Mouse (Mus musculus): ENCODE results near the gene Naa16. TPM values are rescaled to one million over a fixed set of nuclear protein-coding genes. Genes with fewer than 3 reads are reported as not detected.
A peak's percentile ranks its signal among the peaks of the same experiment; 100 is the strongest.

Naa16 gene
- polyA plus RNA-seq, 1 experiment from 2014 or later = 18.7 TPM

DNA sequence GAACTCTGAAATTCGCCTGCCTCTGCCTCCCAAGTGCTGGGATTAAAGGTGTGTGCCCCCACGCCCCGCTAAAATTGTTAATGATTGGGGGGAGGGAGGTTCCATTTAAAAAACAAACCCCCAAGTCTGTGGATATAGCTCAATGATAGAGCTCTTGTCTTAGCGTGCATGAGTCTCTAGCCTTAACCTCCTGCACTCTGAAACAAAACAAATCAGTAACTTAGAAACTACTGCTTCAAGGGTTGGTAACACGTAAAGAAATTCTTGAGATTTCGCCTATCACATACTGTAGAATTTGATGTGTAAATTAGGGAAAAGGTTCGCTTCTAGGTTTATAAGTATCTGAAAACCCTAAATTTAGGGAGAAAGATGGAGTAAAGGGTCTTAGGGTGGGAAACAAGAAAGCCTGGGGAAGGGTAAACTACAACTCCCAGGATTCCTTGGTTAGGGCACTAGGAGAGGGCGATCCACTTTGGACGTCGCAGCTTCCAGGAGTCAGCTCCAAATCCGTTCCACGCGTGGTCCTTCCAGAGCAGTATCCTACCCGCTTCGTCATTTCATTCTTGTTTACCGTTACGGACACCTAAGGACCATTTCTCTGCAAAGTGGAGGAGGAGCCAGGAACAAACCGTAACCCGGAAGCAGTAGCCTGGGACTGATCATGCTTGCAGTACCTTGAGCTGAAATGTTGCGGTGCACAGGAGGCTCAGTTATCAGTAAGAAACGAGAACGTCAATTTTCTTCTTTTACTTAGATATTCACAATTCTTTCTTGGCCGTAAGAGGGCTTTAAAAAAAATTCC, 6.9 kb upstream of the Naa16 start, which contains the start of gene Mtrf1:
Gene Mtrf1 (plus strand): TSS at position 452 of the 802 bp plus-strand sequence.
- CTCF ChIA-PET = interaction anchor here (0.8 to 1.6 kb wide), 2 partner anchors 10 to 17 kb away, joined by 3 to 8 read pairs; no protein-coding TSS in a partner anchor
- in situ Hi-C loops (cut with MboI; ENCODE audit: low pct_unique_long_range_greater_than_20kb) = loop anchor here (5.0 to 10.0 kb wide), 3 partner anchors 65 to 337 kb away; partner anchors contain the start of gene Sugt1
- TF ChIP-seq CTCF (IDR thresholded peaks at IDR 0.05) = no peak

DNA sequence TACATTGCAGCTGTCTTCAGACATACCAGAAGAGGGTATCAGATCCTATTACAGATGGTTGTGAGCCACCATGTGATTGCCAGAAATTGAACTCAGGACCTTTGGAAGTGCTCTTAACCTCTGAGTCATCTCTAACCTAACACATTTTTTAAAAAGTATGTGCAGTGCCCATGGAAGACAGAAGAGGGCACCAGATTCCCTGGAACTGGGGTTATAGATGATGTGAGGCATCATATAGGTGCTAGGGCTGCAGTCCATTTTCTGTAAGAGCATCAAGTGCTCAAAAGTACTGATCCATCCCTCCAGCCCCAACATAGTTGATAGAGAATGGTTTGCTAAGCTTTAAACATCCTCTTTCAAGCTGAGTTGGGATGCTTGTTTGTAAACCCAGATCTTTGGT, 4.0 kb upstream of the Naa16 start:
- DNase-seq (ENCODE audit: low read depth, low spot score) (no peak), ATAC-seq (no peak)
- in situ Hi-C loops (cut with MboI; ENCODE audit: low pct_unique_long_range_greater_than_20kb) = loop anchor here (10.0 kb wide), 2 partner anchors 190 to 340 kb away; partner anchors contain the start of gene Sugt1
- POLR2A ChIA-PET = no interaction called here
- CTCF ChIA-PET = interaction anchor here (1.2 to 1.3 kb wide), 2 partner anchors 14 to 52 kb away, joined by 3 read pairs; no protein-coding TSS in a partner anchor
- TF ChIP-seq CTCF (IDR thresholded peaks at IDR 0.05) = peak; percentile 76
- H3K27me3 ChIP-seq = no peaks in the 10 kb centered on the region

More for the DNA sequence above, 6.9 kb upstream of the Naa16 start, which contains the start of gene Mtrf1:
- POLR2A ChIA-PET = interaction anchor here (0.7 kb wide), 1 partner anchor 909 kb away, joined by 3 read pairs; no protein-coding TSS in a partner anchor
- no peaks in the 10 kb centered on the region for H3K27me3 ChIP-seq
- ATAC-seq = peak; percentile 75
- no peak for DNase-seq (ENCODE audit: low read depth, low spot score)

DNA sequence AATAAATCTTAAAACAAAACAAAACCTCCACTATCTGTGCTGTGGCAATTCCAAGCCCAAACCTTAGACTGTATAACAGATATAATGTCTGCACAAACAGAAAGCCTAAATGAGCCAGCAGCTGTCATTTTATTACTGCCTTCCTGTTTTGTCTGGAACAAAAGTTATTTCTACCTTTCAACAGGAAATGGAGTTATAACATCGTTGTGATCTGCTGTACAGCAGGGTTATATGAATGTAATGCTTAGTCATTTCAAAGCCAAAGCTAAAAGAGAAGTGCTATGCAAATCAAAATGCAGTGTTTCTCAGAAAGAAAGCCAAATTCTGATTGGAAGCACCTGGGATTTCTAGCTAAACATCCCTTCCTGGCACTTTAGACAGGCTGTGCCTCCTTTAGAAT, 2.7 kb upstream of the Naa16 start:
- POLR2A ChIA-PET = no interaction called here
- H3K27me3 ChIP-seq = no peaks in the 10 kb centered on the region
- TF ChIP-seq CTCF (IDR thresholded peaks at IDR 0.05) = no peak
- in situ Hi-C loops (cut with MboI; ENCODE audit: low pct_unique_long_range_greater_than_20kb) = loop anchor here (10.0 kb wide), 2 partner anchors 192 to 342 kb away; partner anchors contain the start of gene Sugt1
- CTCF ChIA-PET = interaction anchor here (1.0 kb wide), 1 partner anchor 267 kb away, joined by 3 read pairs; no protein-coding TSS in a partner anchor
- ATAC-seq (no peak), DNase-seq (ENCODE audit: low read depth, low spot score) (no peak)

DNA sequence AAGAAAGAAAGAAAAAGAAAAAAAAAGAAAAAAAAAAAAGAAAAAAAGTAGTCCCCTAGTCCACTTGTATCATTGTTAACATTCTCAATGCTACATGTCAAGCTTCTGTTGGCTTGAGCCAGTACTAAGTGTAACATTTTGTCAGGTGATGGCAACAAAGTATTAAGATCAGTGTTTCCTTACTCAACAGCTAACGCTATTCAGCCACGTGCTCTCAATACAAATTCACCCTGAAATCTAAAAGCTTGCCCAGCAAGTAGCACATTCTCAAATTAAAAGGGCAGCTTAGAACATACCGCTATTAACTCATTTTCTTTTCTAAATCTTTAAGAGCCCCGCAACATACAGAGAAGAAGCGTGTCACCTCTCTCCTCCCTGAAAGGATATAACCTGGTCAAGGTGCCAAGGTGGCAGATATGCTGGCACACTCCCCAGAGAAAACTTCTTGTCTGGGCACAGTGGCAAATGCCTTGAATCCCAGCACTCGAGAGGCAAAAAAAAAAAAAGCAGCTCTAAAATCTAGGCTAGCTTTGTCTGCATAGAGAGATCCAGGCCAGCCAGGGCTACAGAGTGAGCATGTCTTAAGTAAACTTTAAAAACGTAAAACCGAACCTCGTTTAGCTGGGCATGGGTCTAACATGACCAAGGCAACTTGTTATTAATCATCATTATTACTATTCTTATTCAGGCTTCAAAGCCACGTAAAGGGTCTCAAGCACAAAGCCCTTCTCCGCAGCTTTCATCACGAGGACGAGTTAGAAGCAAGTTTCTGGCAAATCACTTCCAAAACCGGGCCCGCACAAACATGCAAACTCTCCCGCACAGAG, 927 bp downstream of the Naa16 start:
- TF ChIP-seq CTCF (IDR thresholded peaks at IDR 0.05) = no peak
- ATAC-seq (peak; percentile 2), DNase-seq (ENCODE audit: low read depth, low spot score) (no peak)
- no peaks in the 10 kb centered on the region for H3K27me3 ChIP-seq
- CTCF ChIA-PET = interaction anchor here (1.0 to 1.3 kb wide), 4 partner anchors 9 to 198 kb away, joined by 3 to 4 read pairs (median 3); partner anchors contain the start of gene Sugt1
- in situ Hi-C loops (cut with MboI; ENCODE audit: low pct_unique_long_range_greater_than_20kb) = loop anchor here (10.0 kb wide), 2 partner anchors 195 to 345 kb away; partner anchors contain the start of gene Sugt1
- POLR2A ChIA-PET = interaction anchor here (0.6 to 1.4 kb wide), 6 partner anchors 8 to 1604 kb away, joined by 3 to 5 read pairs (median 4); no protein-coding TSS in a partner anchor

DNA sequence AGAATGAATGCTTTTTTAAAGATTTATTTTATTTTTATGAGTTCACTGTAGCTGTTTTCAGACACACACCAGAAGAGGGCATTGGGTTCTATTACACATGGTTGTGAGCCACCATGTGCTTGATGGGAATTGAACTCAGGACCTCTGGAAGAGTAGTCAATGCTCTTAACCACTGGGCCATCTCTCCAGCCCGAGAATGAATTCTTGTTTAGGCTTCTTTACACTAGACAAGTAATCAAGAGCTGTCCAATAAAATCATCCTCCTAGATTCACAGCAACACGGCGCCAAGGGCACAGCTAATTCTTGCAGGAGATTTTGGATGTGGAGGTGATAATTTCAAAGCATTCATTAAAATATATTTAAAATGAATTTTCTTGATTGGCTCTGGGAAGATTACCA, 2.3 kb downstream of the Naa16 start:
- POLR2A ChIA-PET = interaction anchor here (0.9 kb wide), 1 partner anchor 15 kb away, joined by 4 read pairs; no protein-coding TSS in a partner anchor
- DNase-seq (ENCODE audit: low read depth, low spot score) = no peak
- ATAC-seq = no peak
- H3K27me3 ChIP-seq = no peaks in the 10 kb centered on the region
- CTCF ChIA-PET = no interaction called here
- no peak for TF ChIP-seq CTCF (IDR thresholded peaks at IDR 0.05)
- in situ Hi-C loops (cut with MboI; ENCODE audit: low pct_unique_long_range_greater_than_20kb) = no loop called here

DNA sequence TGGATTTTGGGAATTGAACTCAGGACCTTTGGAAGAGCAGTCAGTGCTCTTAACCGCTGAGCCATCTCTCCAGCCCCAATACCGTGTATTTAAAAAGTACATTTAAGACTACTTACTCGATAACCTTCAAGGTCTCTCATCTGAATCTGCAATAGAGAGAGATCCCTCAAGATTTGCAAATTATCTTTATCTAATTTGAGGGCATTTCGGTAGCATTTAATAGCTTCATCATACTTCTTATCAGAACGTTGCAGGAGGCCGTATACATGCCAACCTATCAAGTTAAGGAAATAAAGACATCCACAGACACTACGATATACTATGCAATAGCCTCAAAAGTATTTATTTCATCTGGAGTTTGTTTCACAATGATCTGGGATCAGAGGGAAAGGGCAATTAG, 7.5 kb downstream of the Naa16 start:
- POLR2A ChIA-PET = no interaction called here
- in situ Hi-C loops (cut with MboI; ENCODE audit: low pct_unique_long_range_greater_than_20kb) = no loop called here
- no peak for ATAC-seq
- no peak for TF ChIP-seq CTCF (IDR thresholded peaks at IDR 0.05)
- no peak for DNase-seq (ENCODE audit: low read depth, low spot score)
- H3K27me3 ChIP-seq = no peaks in the 10 kb centered on the region
- CTCF ChIA-PET = no interaction called here

DNA sequence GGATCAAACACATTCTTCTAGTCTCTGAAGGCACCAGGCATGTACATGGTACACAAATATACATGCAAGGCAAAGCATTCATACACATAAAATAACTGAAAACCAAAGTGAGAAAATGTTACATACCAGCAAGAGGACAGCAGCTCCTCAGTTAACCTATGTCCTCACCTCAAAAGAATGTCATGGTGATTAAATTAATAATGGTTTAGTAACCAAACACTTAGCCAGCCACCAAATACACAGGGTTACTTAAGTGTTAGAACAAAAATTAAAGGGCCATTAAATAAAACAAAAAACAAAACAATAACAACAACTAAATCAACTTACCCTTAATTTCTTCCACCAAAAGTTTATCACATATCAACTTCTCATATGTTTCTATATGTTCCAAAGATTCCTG, 13.5 kb downstream of the Naa16 start:
- ATAC-seq (no peak), DNase-seq (ENCODE audit: low read depth, low spot score) (no peak)
- no peaks in the 10 kb centered on the region for H3K27me3 ChIP-seq
- ChIA-PET CTCF (no interaction called here), POLR2A (no interaction called here)
- in situ Hi-C loops (cut with MboI; ENCODE audit: low pct_unique_long_range_greater_than_20kb) = no loop called here
- no peak for TF ChIP-seq CTCF (IDR thresholded peaks at IDR 0.05)

DNA sequence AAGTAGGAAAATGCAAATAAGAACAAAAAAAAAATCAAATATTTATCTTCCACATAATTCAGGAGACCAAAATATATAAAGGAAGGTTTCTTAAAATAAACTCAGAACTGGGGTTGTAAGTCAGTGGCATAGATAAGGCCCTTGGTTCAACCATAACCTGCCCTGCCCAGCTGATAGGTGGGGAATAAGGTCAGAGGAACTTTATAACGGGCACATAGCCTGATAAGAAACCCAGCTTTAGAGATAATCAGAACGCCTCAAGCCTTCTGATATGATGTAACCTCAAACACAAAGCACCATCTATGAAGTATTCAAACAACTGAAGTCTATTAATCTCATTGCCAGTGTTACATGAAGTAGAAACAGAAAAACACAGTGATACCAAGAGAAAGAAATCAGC, 32.5 kb downstream of the Naa16 start:
- CTCF ChIA-PET = no interaction called here
- in situ Hi-C loops (cut with MboI; ENCODE audit: low pct_unique_long_range_greater_than_20kb) = no loop called here
- no peak for ATAC-seq
- TF ChIP-seq CTCF (IDR thresholded peaks at IDR 0.05) = no peak
- no peak for DNase-seq (ENCODE audit: low read depth, low spot score)
- POLR2A ChIA-PET = no interaction called here
- H3K27me3 ChIP-seq = no peaks in the 10 kb centered on the region

DNA sequence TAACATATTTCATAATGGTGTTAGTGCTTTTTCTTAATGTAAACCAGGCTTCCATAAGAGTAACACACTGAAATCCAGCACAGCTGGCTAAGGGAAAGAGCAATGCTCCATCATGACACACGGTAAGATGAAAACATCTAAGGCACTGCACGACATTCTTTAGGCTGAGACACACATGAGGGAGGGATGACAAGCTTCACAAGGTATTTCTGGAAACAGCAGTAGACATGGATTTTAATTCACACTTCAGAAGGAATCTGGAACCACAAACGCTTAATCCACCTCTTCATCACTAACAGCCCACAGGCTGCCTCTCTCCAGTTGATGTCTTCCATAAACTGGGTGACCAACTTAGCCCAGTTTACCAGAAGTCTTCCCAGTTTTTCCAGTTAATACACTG, 44.2 kb downstream of the Naa16 start:
- H3K27me3 ChIP-seq = no peaks in the 10 kb centered on the region
- CTCF ChIA-PET = interaction anchor here (1.2 kb wide), 1 partner anchor 9 kb away, joined by 5 read pairs; no protein-coding TSS in a partner anchor
- no peak for ATAC-seq
- in situ Hi-C loops (cut with MboI; ENCODE audit: low pct_unique_long_range_greater_than_20kb) = no loop called here
- POLR2A ChIA-PET = interaction anchor here (1.6 kb wide), 1 partner anchor 10 kb away, joined by 3 read pairs; no protein-coding TSS in a partner anchor
- TF ChIP-seq CTCF (IDR thresholded peaks at IDR 0.05) = no peak
- DNase-seq (ENCODE audit: low read depth, low spot score) = no peak

DNA sequence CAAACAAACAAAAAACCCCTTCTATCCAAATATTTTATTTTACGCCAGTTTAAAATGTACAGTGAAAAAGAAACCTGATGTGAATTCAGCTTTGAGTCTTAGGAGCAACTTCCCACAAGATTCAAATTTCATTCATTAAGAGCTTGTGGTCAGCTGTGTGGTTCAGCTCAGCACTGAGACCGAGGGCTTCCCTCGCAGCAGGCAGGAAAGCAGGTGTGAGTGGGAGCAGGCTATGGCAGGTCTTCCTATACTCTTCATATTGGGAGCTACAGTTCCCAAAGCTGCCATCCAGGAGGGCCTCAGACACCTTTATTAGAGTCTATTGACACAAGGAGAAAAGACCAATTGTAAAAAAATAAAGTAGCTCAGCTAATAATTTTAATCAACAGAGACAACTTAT, 55.0 kb downstream of the Naa16 start:
- no peak for TF ChIP-seq CTCF (IDR thresholded peaks at IDR 0.05)
- in situ Hi-C loops (cut with MboI; ENCODE audit: low pct_unique_long_range_greater_than_20kb) = no loop called here
- no peaks in the 10 kb centered on the region for H3K27me3 ChIP-seq
- ChIA-PET POLR2A (interaction anchor here (1.2 kb wide), 1 partner anchor 10 kb away, joined by 3 read pairs; no protein-coding TSS in a partner anchor), CTCF (interaction anchor here (1.5 kb wide), 1 partner anchor 15 kb away, joined by 3 read pairs; no protein-coding TSS in a partner anchor)
- DNase-seq (ENCODE audit: low read depth, low spot score) = no peak
- ATAC-seq = no peak

Measured in Patski (cell line).